Mouse (Mus musculus) hindbrain, embryonic 12.5 days (tissue): ENCODE measurements around the gene Gm21170. TPM values are rescaled to one million over a fixed set of nuclear protein-coding genes. Genes with fewer than 3 reads are reported as not detected.
"Not testable (repeated sequence)": the region's sequence is repeated elsewhere in the genome, so short reads cannot be mapped to it uniquely, and the experiment has no call there.

ENCODE experiments used
- ATAC-seq: fragments of 200-750 bp; cut with Nextera tagmentation; 2 replicates; pipeline ENCODE4 v1.8.0; 2017; ENCODE audit warnings: moderate TSS enrichment; ENCODE audit not compliant: low FRiP score
- H3K27ac ChIP-seq: fragments of 300-500 bp; sonication (generic); 2 replicates; pipeline ENCODE4 v1.5.1; 2016; ENCODE audit warnings: mild to moderate bottlenecking
- H3K27me3 ChIP-seq: fragments of 300-500 bp; sonication (generic); 2 replicates; pipeline ENCODE4 v1.6.1; 2016; ENCODE audit warnings: mild to moderate bottlenecking
- H3K36me3 ChIP-seq: fragments of 300-500 bp; sonication (generic); 2 replicates; pipeline ENCODE4 v1.6.1; 2016; ENCODE audit warnings: mild to moderate bottlenecking
- H3K4me1 ChIP-seq: fragments of 300-500 bp; sonication (generic); 2 replicates; pipeline ENCODE4 v1.6.1; 2016
- H3K4me2 ChIP-seq: fragments of 300-500 bp; sonication (generic); replicated peaks from 2 replicates; pipeline ENCODE4 v1.6.1; 2016; ENCODE audit warnings: mild to moderate bottlenecking
- H3K4me3 ChIP-seq: fragments of 300-500 bp; sonication (generic); 2 replicates; pipeline ENCODE4 v1.5.1; 2016; ENCODE audit warnings: mild to moderate bottlenecking
- H3K9ac ChIP-seq: fragments of 300-500 bp; sonication (generic); 2 replicates; pipeline ENCODE4 v1.6.1; 2016; ENCODE audit warnings: mild to moderate bottlenecking, moderate library complexity
- H3K9me3 ChIP-seq: fragments of 300-500 bp; sonication (generic); replicated peaks from 2 replicates; pipeline ENCODE4 v1.6.1; 2016; ENCODE audit warnings: mild to moderate bottlenecking
- WGBS: fragments of 180-500 bp; shearing (Covaris S2); methylation state at CpG from one replicate; pipeline ENCODE4 v1.1.7; 2016; 5-methylcytosine and 5-hydroxymethylcytosine counted together
- polyA plus RNA-seq: library from polyadenylated mRNA; unstranded; fragments of >200 nt; fragmentation: Nextera tagmentation; extraction: Ambion mirVana; gene quantifications from 2 replicates; pipeline ENCODE4 v1.2.1, GENCODE M21; 2016

Gene Gm21170
- polyA plus RNA-seq = not detected in 2 replicates

- no CpG with 5 or more reads among the region's 2 CpGs for whole genome bisulfite sequencing
- not testable (repeated sequence) for H3K27me3 ChIP-seq, ATAC-seq, H3K4me1 ChIP-seq, H3K9me3 ChIP-seq, H3K9ac ChIP-seq, H3K36me3 ChIP-seq, H3K4me3 ChIP-seq, H3K27ac ChIP-seq, H3K4me2 ChIP-seq
Measured at GRCm38 (mm10) chrY:47690998-47691397, at the start of gene Gm21170. Gene Gm21170 (minus strand): TSS chrY:47691098.

Other genes with a start within 250 kb of the Gm21170 start
- gene Gm21256, start 240.1 kb downstream of the Gm21170 start, polyA plus RNA-seq = not detected in 2 replicates